Mouse (Mus musculus): Measurements from ENCODE around the gene Vps16.

Vps16 gene

GRCm38 (mm10) chr2:130457871-130458270 is 33.7 kb downstream of the Vps16 start:
- DNase-seq (ENCODE audit: low read depth, low spot score): no peak

DNA sequence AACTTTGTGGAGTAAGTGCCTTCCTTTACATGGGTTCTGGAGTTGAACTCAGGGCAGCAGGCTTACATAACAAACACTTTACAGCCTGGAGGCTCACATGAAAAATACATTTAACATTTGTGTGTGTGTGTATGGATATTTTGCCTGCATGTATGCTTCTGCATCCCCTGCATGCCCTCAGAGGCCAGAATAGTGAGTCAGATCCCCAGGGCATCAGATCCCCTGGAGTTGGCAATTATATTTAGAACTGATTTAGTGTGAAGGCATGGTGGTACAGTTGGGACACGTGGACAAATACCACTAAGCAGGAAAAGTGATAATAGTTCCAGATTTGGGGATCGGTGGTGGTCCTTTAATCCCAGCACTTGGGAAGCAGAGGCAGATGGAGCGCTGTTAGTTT is 35.4 kb downstream of the Vps16 start:
- no peak for DNase-seq (ENCODE audit: low read depth, low spot score)

DNA sequence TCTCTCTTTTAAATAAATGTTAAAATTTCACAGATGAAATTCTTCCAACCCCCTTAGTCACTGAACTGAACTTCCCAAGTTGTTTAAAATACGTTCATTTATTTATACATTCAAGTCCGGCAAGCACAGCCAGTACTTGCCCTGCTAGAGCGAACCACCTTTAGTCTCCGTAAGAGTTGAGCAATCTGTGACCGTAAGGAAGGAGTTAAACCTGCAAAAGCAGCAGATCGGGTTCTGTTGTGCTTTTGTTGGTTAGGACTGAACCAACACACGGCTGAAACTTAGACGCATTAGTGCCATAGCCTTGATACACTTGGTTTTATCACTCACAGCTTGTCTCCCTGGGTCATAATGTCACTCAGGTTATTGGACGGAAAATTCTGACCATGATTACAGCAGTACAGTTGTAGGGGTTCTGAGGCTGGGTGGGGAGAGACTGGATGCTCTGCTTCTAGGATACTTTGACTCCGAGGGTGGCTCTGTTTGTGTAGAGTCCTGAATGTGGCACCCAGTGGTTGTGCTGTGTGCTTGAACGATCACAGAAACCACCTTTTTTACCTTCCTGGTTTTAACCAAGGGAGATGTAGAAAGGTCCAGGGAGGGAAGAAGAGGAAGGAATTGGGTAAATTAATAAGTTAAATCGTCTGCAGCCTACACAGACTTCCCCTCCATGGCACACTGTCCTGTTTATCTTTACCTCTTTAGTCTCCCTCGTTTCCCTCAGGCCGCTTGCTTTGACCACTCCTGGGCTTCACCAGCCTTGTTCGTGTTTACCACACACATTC is 37.3 kb downstream of the Vps16 start:
- no peak for DNase-seq (ENCODE audit: low read depth, low spot score)

DNA sequence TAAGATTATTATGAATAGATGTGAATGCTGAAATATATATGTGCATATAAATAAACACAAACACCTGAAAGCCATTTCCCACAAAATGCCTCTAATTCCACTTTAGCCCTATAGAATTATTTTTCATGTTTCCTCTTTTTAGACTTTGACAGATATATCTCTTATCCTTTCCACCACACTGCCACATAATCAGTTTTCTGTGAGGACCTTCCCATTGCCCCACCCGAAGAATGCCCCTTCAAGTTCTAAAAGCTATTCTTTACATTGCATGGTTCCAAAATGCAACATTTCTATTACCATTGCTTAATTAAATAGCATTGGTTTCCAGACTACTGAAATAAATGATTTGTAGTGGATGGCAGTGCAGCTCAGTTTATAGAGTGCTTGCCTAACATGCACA is 42.3 kb downstream of the Vps16 start:
- no peak for DNase-seq (ENCODE audit: low read depth, low spot score)

DNA sequence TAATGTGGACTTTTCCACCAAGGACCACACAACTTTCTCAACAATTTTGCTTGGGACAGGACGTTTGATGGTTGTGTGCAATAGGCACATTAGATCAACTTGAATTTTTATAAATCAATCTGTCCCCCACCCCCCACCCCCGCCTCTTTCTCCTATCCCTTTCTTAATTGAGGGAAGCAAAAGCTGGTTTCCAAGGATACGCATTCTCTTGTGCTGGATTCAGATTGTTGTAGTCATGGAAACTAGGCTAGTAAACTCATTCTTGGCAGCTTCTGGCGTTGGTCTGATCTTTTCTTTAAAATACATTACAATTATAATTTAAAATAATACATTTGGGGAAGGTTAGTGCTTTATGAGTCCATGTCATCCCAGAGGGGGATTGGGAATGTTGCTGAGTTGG is 45.2 kb downstream of the Vps16 start:
- DNase-seq (ENCODE audit: low read depth, low spot score): no peak

GRCm38 (mm10) chr2:130469935-130470334 is 45.8 kb downstream of the Vps16 start:
- no peak for DNase-seq (ENCODE audit: low read depth, low spot score)

- no peak for DNase-seq (ENCODE audit: low read depth, low spot score)
These were observed 48.9 kb downstream of the Vps16 start for GRCm38 (mm10) chr2:130472908-130473510.

GRCm38 (mm10) chr2:130475764-130476163 is 51.6 kb downstream of the Vps16 start:
- DNase-seq (ENCODE audit: low read depth, low spot score): no peak

DNA sequence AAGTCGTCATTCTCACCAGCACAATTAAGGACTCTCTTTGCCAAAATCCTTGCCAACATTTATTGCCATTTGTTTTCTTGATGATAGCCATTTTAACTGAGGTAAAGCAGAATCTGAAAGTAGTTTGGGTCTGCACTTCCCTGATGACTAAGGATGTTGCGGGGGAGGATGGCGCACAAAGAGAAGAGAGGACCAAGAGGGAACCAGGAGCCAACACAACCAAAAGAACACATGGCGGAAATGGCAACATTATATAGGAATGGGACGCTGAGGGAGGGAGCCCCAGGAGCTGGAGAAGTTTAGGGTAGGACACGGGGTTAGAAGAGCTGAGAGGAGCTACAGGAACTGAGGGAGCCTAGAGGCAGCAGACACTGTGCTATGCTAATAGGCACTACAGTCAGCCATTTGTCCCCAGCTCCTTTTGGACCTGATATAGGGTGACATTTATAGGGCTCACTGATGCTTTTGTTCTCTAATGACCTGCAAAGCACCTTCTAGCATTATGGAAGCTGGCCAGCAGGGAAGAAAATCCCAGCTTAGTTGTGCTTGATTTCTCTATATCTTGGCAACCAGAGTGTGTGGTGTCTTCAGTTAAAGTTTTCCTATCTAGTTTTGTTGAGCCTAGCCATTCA is 52.6 kb downstream of the Vps16 start:
- DNase-seq (ENCODE audit: low read depth, low spot score): no peak

DNA sequence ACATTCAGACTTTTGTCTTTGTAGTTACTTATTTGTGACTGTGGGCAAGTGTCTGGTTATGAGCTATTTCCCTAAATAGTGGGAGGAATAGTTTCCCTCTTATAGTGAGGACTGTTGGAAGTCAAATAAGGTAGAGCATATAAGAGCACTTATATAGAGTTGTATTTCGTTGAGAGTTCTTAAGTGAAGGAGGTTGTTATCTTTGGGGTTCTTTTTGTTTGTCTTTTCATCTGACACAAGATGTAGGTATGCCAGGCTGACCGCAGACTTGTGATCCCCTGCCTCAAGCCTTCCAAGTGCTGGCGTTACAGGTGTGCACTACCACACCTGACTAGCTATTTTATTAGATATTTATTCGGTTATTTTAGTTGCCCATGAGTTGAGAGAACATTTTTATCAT is 58.0 kb downstream of the Vps16 start:
- no peak for DNase-seq (ENCODE audit: low read depth, low spot score)

DNA sequence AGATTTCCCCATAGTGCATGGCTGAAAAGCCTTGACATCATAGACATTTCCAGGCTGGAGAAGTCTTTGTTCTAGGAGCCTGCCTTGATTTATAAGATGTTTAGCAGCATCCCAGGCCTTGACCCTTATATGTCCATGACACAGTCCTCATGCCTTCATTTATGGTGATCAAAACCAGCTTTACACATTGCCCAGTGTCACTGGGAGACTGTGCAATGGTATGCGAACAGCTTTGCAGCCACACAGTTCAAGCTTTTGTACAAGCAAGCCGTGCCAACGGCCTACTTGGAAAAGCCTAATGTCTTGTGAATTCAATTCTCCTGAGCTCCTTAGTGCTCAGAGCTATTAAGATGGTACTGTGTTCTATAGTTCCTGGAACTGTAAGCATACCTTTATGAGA is 58.6 kb downstream of the Vps16 start:
- DNase-seq (ENCODE audit: low read depth, low spot score): no peak

DNA sequence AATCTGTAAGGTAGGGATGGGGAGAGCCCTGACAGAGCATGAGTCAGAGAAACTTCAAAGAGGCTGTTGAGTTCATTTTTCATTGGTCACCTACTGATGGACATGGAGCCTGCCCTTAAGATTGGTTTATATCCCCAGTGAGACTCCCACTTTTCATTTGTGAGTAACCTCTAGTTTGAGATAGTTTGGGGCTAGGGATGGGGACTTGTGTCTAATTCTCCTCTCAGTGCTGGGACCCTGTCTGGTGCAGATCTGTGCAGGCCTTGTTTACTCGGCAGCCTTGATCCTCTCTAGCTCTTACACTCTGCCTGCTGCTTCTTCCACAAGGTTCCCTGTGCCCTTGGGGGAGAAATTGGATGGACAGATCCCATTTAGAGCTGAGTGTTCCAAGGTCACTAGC is 60.1 kb downstream of the Vps16 start:
- DNase-seq (ENCODE audit: low read depth, low spot score): no peak

DNA sequence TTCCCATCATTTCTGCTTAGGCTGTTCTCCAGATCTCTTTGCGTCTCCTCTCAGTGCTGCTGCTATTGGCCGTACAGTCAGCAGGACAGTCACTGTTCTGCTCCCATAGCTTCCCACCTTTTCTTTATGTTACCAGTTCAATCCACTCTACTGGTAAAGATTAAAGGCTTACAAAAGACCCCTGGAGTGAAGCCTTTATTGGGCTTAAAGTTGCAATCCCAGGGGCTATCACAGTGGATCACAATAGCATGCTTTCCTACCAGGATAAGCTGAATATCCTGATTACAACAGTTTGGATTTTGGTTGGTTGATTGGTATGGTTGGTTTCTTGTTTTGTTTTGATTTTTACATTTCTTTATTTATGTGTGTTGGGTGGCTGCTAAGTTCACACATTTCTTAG is 63.9 kb downstream of the Vps16 start:
- no peak for DNase-seq (ENCODE audit: low read depth, low spot score)

DNA sequence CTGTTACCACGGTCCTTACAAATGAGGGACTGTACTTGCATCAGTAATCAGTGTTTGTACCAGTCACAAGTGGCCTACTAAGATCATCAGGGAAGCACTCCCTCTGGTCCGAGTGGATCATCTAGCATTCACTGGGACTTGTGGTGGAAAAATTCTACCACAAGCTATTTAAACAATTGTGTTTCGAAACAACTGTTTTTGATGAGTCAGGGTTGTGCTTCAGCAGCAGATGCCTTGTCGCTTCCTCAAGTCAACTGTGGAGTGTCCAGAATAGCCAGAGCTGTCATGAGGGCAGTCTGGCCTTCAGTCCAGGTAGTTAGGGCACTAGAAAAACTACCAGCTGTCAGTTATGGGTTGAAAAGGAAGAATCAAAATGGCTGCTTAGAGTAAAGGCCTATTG is 64.5 kb downstream of the Vps16 start:
- DNase-seq (ENCODE audit: low read depth, low spot score): no peak

DNA sequence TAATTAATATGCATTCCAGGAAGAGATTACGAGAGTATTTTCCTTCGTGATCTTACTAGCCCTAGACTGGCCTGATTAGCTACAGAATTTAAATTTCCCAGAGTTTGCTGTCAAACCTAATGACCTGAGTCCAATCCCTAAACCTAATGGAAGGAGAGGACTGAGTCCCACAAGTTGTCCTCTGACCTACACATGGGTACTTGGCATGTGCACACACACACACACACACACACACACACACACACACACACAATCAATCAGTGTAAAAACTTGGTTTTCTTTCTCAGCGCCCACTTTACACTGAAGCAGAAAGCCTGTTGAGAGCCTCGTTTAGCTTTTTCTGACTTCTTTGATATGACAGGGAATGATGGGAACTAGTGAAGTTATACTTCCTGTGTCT is 67.0 kb downstream of the Vps16 start:
- DNase-seq (ENCODE audit: low read depth, low spot score): no peak

DNA sequence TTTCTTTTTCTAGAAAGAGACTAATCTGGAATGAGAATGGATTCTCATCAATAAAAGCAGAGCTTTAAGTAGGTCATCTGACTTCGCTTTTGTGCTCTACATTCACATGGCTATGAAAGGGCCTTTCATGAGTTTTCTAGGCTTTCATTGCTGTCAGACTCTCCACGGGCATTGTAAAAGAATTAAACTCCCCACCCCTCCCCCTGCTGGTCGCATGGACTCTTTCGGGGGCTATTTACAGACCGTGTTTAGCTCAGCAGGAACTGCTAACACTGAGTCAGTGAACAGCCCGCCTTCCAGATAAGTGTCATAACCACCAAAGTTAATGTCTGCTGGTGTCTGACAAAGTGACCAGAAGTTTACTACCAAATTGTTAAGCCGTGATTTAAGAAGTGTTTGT is 67.4 kb downstream of the Vps16 start:
- peak; percentile 50 for DNase-seq (ENCODE audit: low read depth, low spot score)

All from telencephalon, adult 2 months (tissue).